Mouse (Mus musculus) small intestine, adult 2 months (tissue): ENCODE results near the gene Stmnd1.

Experiments used
- CTCF ChIP-seq: fragments of 200-500 bp; IDR thresholded peaks from 2 replicates; pipeline ENCODE4 v1.5.1; 2012; ENCODE audit warnings: low read depth, mild to moderate bottlenecking, control low read depth, inconsistent platforms, low read length, moderate library complexity, mixed read lengths; ENCODE audit not compliant: insufficient replicate concordance, insufficient read length; ENCODE audit errors: extremely low read depth
- POLR2A ChIP-seq: fragments of 200-500 bp; IDR thresholded peaks from 2 replicates; pipeline ENCODE4 v1.6.1; 2012; ENCODE audit warnings: low read depth, mild to moderate bottlenecking, control low read depth, inconsistent platforms, low read length, moderate library complexity

DNA sequence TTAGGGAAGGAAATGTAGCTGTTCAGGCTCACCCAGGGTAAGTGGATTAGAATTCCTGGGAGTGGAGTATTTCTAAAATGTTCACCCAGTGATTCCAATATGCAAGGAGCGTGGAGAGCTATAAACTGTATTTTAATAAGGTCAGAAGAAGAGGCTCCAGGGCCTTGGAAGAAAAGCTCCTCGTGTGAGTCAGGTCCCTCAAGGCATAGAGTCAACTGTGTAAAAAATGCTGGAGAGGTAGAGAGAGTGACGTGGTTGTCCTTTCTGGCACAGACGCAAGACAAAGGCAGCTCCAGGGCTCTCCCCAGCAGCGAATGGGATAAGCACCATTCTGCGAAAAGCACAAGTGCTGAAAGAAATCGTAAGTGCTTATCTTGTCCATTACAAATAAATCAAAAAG is 41.6 kb downstream of the Stmnd1 start:
- TF ChIP-seq CTCF: no peak
- TF ChIP-seq POLR2A: no peak
